Comparison of ENCODE assay signal across 16 mouse cellular contexts in genomic region chrX:165193550-165193949, GRCm38 (mm10).
DNase-seq lines count a peak whose midpoint lies in the region; ATAC-seq and TF ChIP-seq lines count a peak whose summit lies in the region.
"Had no signal": no experiment of that assay in that cellular context is flagged by ENCODE, and none has a peak within 500 bp of the region (broad histone marks: within the 10 kb centered on the region; RNA-seq: fewer than 3 reads in every experiment).

No protein-coding gene starts in this region.

- TF ChIP-seq CTCF in left cerebral cortex, adult 2 months (IDR thresholded peaks at IDR 0.05) = peak; percentile 57

- H3K4me3 ChIP-seq in left cerebral cortex, adult 2 months = no peak overlapping the region
- H3K4me3 ChIP-seq: heart, embryonic 12.5 days; hindbrain, embryonic 15.5 days; limb, embryonic 12.5 days had no signal

- DNase-seq in frontal cortex, postnatal 10 days (ENCODE audit: low spot score in 2 of 2) = no peak
- no peak for DNase-seq in left cerebral cortex, adult 2 months (ENCODE audit: extremely low spot score in 1 of 2, low spot score in 2 of 2)
- DNase-seq in left cerebral cortex, postnatal 4 days = no peak
- DNase-seq in right cerebral cortex, adult 18-20 months = peak; percentile 2
- DNase-seq in right cerebral cortex, postnatal 25 days = no peak
- DNase-seq in telencephalon, adult 2 months (ENCODE audit: low read depth, low spot score) = peak; percentile 12
- DNase-seq in kidney, adult 18-20 months = no peak
- DNase-seq: adrenal gland, postnatal 36 days; gastrocnemius, postnatal 10 days; kidney, postnatal 10 days; thymus, adult 2 months had no signal

- peak; percentile 76 for ATAC-seq in frontal cortex, adult (ENCODE audit: low TSS enrichment)

- intact Hi-C loops in left cerebral cortex, adult 2 months (cut with DNase I) = loop anchor here (2.0 to 5.0 kb wide), 3 partner anchors 134 to 953 kb away; partner anchors contain the start of gene Glra2
- intact Hi-C loops in left cerebral cortex, postnatal 4 days (cut with DNase I) = no loop called here

- H3K27ac ChIP-seq in left cerebral cortex, adult 2 months = no peak overlapping the region
- H3K27ac ChIP-seq: hindbrain, embryonic 15.5 days; limb, embryonic 12.5 days; macrophage had no signal

Comparison
In these comparisons a context has a peak if more than half of its experiments do, and no peak if none do; other contexts are left out.
1. DNase-seq: peak in right cerebral cortex, adult 18-20 months (single experiment) and telencephalon, adult 2 months (single experiment); none in frontal cortex, postnatal 10 days (0 of 2), left cerebral cortex, adult 2 months (0 of 2), left cerebral cortex, postnatal 4 days (single experiment), right cerebral cortex, postnatal 25 days (single experiment) and kidney, adult 18-20 months (single experiment).